Mouse (Mus musculus) limb, embryonic 10.5 days (tissue): Measurements from ENCODE around the gene Csf2ra. TPM values are rescaled to one million over a fixed set of nuclear protein-coding genes. Genes with fewer than 3 reads are reported as not detected.
"Not testable (repeated sequence)": the region's sequence is repeated elsewhere in the genome, so short reads cannot be mapped to it uniquely, and the experiment has no call there.

ENCODE experiments used
- DNase-seq: peaks from one replicate; pipeline ENCODE4 v3.0.0-alpha.2; 2017; ENCODE audit warnings: low spot score
- H3K27ac ChIP-seq: fragments of 300-500 bp; sonication (generic); 2 replicates; pipeline ENCODE4 v1.5.1; 2016; ENCODE audit warnings: mild to moderate bottlenecking
- H3K27me3 ChIP-seq: fragments of 300-500 bp; sonication (generic); 2 replicates; pipeline ENCODE4 v1.6.1; 2016; ENCODE audit warnings: low read depth, mild to moderate bottlenecking; ENCODE audit not compliant: poor library complexity, severe bottlenecking
- H3K36me3 ChIP-seq: fragments of 300-500 bp; sonication (generic); 2 replicates; pipeline ENCODE4 v1.6.1; 2016; ENCODE audit warnings: mild to moderate bottlenecking, moderate library complexity
- H3K4me1 ChIP-seq: fragments of 300-500 bp; sonication (generic); 2 replicates; pipeline ENCODE4 v1.6.1; 2016
- H3K4me3 ChIP-seq: fragments of 300-500 bp; sonication (generic); 2 replicates; pipeline ENCODE4 v1.5.1; 2016; ENCODE audit warnings: mild to moderate bottlenecking, moderate library complexity
- H3K9me3 ChIP-seq: fragments of 300-500 bp; sonication (generic); replicated peaks from 2 replicates; pipeline ENCODE4 v1.6.1; 2016; ENCODE audit warnings: mild to moderate bottlenecking
- WGBS: fragments of 180-500 bp; shearing (Covaris S2); methylation state at CpG from one replicate; pipeline ENCODE4 v1.1.7; 2016; 5-methylcytosine and 5-hydroxymethylcytosine counted together
- polyA plus RNA-seq: library from polyadenylated mRNA; unstranded; fragments of >200 nt; fragmentation: Nextera tagmentation; extraction: Ambion mirVana; gene quantifications from 2 replicates; pipeline ENCODE4 v1.2.1, GENCODE M21; 2016

The Csf2ra gene
- polyA plus RNA-seq, 1 experiment from 2014 or later, result 20.2 TPM

- no peak overlapping the region for H3K27ac ChIP-seq
Measured at GRCm38 (mm10) chr19:61199316-61199715, 28.9 kb downstream of the Csf2ra start.

GRCm38 (mm10) chr19:61183590-61183989 lies 44.6 kb downstream of the Csf2ra start, which contains the start of gene Gm6020:
Gene Gm6020 (plus strand): TSS chr19:61183890.
- H3K36me3 ChIP-seq, H3K9me3 ChIP-seq, H3K27ac ChIP-seq, DNase-seq, H3K4me3 ChIP-seq, H3K4me1 ChIP-seq, H3K27me3 ChIP-seq: not testable (repeated sequence)
- 87% methylated on average over 2 of the region's 2 CpGs for WGBS

More at GRCm38 (mm10) chr19:61199316-61199715, 28.9 kb downstream of the Csf2ra start:
- WGBS, result 17% methylated on average over 13 of the region's 13 CpGs
- Histone ChIP-seq H3K9me3 (no peaks in the 10 kb centered on the region), H3K4me1 (no peaks in the 10 kb centered on the region), H3K36me3 (no peaks in the 10 kb centered on the region), H3K4me3 (no peak overlapping the region), H3K27me3 (no peaks in the 10 kb centered on the region)
- DNase-seq, result peak; percentile 92

DNA sequence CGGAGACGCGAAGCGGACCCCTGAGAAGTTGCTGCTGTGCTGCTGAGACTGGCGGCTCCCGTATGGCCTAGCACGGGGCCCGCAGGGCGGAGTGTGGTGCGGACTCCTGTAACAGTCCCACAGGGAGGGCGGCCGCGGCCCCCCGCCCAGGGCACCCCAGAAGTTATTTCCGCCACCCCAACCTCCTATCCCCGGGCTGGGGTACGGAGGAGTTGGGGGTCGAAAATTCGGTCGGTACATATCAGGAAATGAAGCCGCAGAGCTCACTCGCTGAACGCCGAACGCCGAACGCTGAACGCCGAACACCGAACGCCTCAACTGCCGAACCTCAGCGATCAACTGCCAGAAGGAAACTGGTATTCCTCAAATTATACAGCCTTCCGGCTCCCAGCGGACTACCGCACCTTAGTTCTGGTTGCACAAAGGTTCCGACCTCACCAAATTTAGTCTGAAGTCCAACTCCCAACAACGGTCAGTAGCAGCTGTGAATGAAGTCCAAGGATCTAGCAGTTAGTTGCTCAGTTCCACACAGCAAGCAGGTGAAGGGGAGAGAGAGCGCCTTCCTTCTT lies 52.4 kb downstream of the Csf2ra start, which contains the start of gene Gm7102:
Gm7102 (minus strand) TSS at position 554 of the 569 bp plus-strand sequence.
- Histone ChIP-seq H3K36me3 (no peaks in the 10 kb centered on the region), H3K4me3 (peak within 1 kb of the TSS; percentile 50), H3K27ac (no peak within 1 kb of the TSS), H3K4me1 (no peaks in the 10 kb centered on the region), H3K27me3 (peaks cover 11% of the 10 kb centered on the region), H3K9me3 (no peaks in the 10 kb centered on the region)
- peak; percentile 46 for DNase-seq
- 29% methylated on average over 39 of the region's 39 CpGs for WGBS

Other genes with a start within 250 kb of the Csf2ra start
- gene Zfp950, start 87.6 kb downstream of the Csf2ra start, polyA plus RNA-seq, result 22.5 and 37.3 TPM in 2 replicates
- 0.13 and 0.14 TPM in 2 replicates for gene Gm7102, start 52.1 kb downstream of the Csf2ra start, polyA plus RNA-seq
- not detected in 2 replicates for gene Gm6020, start 44.5 kb downstream of the Csf2ra start, polyA plus RNA-seq
- not detected in 2 replicates for gene Gm21060, start 68.6 kb upstream of the Csf2ra start, polyA plus RNA-seq